Mouse (Mus musculus) T-helper 17 cell (primary cell): Measurements from ENCODE around the gene Ap5z1.

ENCODE experiments used
- in situ Hi-C, 2 experiments: fragments of 300-600 bp; cut with MboI, MseI; formaldehyde crosslinking; loops; 1 replicate in 1 of 2; 2 replicates in 1 of 2; pipeline ENCODE4 v1.15.1; 2025; ENCODE audit warnings: high pct_unique_total_duplicates in 2 of 2

The Ap5z1 gene

GRCm38 (mm10) chr5:142463461-142464454 is at the start of gene Ap5z1:
Gene Ap5z1, plus strand, starts transcription at chr5:142463944.
- in situ Hi-C loops, result no loop called here

- in situ Hi-C loops, result loop anchor here in 1 of 2 experiments (25.0 kb wide), 1 partner anchor 1903 kb away; the partner anchor contains the start of gene Chst12
Measured at GRCm38 (mm10) chr5:142415401-142415800, 48.3 kb upstream of the Ap5z1 start.

GRCm38 (mm10) chr5:142416070-142416775 is 47.5 kb upstream of the Ap5z1 start:
- in situ Hi-C loops, result loop anchor here in 1 of 2 experiments (25.0 kb wide), 1 partner anchor 1904 kb away; the partner anchor contains the start of gene Chst12

DNA sequence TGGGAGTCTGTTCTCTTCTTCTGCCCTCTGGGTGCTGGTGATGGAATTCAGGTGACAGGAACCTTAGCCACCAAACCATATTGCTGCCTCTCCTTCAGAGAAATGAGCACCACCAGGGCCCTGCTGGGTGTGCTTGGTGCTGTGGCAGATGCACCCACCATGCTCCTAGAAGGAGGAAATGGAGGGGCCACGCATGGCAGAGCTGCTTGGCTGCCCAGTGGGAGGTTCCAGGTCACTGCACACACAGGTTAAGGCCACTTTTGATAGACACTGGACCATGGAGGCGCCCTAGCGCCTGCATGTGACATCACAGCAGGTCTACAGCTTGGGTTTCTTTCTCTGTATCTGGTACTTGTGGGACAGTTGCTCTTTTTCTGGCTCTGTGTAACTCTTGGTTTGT is 46.6 kb upstream of the Ap5z1 start:
- in situ Hi-C loops, result loop anchor here in 1 of 2 experiments (25.0 kb wide), 1 partner anchor 1905 kb away; the partner anchor contains the start of gene Chst12

GRCm38 (mm10) chr5:142417876-142418275 is 45.9 kb upstream of the Ap5z1 start:
- in situ Hi-C loops, result loop anchor here in 1 of 2 experiments (25.0 kb wide), 1 partner anchor 1906 kb away; the partner anchor contains the start of gene Chst12

DNA sequence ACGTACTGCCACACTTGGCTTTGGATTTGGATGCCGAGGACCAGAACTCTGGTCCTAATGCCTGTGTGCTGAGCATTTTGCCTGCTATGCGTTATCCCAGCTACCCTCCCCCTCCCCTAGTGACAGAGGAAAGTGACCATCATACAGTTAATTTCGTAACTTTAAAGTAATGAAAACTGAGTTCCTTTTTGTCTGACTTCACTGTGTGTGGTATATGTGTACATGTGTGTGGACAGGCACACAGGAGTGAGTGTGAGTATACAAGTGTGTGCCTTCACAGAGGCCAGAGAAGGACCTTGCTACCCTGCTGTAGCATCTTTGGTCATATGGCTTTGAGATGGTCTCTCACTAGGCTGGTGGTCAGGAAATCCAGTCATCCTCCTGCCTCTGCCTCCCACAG is 45.3 kb upstream of the Ap5z1 start:
- in situ Hi-C loops, result loop anchor here in 1 of 2 experiments (25.0 kb wide), 1 partner anchor 1906 kb away; the partner anchor contains the start of gene Chst12

GRCm38 (mm10) chr5:142420317-142420716 is 43.4 kb upstream of the Ap5z1 start:
- in situ Hi-C loops, result loop anchor here in 1 of 2 experiments (25.0 kb wide), 1 partner anchor 1908 kb away; the partner anchor contains the start of gene Chst12

GRCm38 (mm10) chr5:142420920-142421319 is 42.8 kb upstream of the Ap5z1 start:
- in situ Hi-C loops, result loop anchor here in 1 of 2 experiments (25.0 kb wide), 1 partner anchor 1909 kb away; the partner anchor contains the start of gene Chst12

- in situ Hi-C loops, result loop anchor here in 1 of 2 experiments (25.0 kb wide), 1 partner anchor 1910 kb away; the partner anchor contains the start of gene Chst12
Measured at GRCm38 (mm10) chr5:142421886-142422285, 41.9 kb upstream of the Ap5z1 start.

- in situ Hi-C loops, result loop anchor here in 1 of 2 experiments (25.0 kb wide), 1 partner anchor 1911 kb away; the partner anchor contains the start of gene Chst12
Measured at GRCm38 (mm10) chr5:142423141-142423540, 40.6 kb upstream of the Ap5z1 start.

DNA sequence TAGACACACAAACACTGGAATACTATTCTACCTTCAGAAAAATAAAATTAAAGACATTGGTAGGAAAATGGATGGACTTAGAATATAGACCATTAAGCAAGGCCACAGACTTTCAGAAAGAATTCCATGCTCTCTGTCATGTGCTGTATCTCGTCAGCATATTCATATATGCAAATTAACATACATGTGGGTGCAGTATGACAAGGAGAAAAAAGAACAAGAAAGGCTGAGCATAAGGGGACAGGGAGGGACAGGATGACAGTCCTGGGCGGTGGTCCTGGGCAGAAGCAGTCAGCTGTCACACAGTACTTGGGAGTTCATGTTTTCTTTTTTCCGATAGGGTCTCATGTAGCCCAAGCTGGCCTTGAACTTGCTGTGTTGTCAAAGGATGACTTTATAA is 40.0 kb upstream of the Ap5z1 start:
- in situ Hi-C loops, result loop anchor here in 1 of 2 experiments (25.0 kb wide), 1 partner anchor 1911 kb away; the partner anchor contains the start of gene Chst12

DNA sequence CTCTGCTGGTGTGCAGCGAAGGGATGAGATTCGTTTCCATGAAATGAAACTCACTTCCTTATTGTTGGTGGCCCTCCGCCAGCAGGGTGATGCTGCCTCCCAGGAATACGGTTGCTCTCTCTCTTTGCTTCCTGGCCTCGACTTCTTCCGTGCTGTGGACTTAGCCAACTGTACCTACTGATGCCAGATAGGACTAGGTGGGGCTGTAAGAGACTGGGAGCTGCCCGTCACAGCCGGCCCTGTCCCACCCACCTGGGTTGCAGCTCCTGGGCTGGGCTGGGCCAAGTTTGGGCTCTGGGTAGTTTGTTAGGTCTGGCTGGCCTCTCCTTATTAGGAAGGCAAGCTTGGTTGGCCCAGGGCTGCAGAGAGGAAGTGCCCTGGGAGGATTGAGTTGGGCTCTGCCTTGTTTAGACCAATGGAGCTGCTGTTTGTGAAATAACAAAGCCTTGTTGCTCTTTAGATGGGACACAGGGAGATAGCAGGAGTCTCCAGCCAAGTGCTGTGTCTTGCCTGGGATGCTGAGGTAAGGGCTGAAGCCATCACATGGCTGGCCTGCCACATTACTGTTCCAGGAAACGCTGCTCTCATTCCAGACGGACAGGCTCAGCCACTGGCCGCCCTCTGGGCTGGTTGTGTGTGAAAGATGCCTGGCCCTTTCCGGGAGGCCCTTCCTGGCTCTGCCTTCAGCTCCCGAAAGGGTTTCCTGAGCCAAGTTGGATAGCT is 39.0 kb upstream of the Ap5z1 start:
- in situ Hi-C loops, result loop anchor here in 1 of 2 experiments (25.0 kb wide), 1 partner anchor 1912 kb away; the partner anchor contains the start of gene Chst12

- in situ Hi-C loops, result no loop called here
Measured at GRCm38 (mm10) chr5:142426476-142426875, 37.3 kb upstream of the Ap5z1 start.

DNA sequence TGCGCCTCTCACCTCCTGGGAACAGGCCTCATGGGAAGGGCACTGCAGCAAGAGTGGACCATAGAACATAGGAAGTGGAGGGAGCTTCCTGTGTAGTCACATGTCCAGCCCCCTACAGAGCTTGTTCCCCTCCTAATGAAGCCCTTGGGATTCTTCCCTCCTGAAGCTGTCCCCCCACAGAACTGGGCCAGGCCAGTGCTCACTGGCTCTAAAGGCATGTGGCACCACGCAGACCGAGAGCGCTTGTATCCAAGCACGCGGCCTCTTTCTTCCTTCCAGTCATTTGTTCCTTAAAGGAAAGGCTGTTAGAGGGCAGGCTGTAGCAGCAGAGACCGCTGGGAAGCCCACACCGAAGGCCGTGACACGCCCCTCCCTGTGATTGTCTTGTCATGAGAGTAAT is 35.9 kb upstream of the Ap5z1 start:
- in situ Hi-C loops, result no loop called here

DNA sequence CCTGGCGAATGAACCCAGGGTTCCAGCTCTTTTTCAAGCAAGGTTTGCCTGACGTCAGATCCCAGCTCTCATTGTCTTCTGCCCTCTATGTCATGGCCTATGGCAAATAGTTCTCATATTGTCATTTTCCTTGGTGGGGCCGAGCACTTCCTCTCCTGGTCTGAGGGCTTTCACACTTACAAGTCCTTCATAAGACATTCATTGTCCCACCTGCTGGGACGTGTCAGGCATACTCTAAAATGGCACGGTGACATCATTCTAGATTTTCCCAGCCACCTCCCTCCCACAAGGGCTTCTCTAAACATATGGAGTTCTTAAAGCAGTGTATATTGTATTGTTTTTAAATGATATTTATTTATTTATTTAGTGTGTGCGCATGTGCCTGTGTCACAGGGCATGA is 35.1 kb upstream of the Ap5z1 start:
- in situ Hi-C loops, result no loop called here

GRCm38 (mm10) chr5:142431029-142431428 is 32.7 kb upstream of the Ap5z1 start:
- in situ Hi-C loops, result loop anchor here in 1 of 2 experiments (10.0 kb wide), 1 partner anchor 1686 kb away; no protein-coding TSS in a partner anchor

- in situ Hi-C loops, result loop anchor here in 1 of 2 experiments (10.0 kb wide), 1 partner anchor 1687 kb away; no protein-coding TSS in a partner anchor
Measured at GRCm38 (mm10) chr5:142431811-142432434, 31.8 kb upstream of the Ap5z1 start.

GRCm38 (mm10) chr5:142432695-142433094 is 31.0 kb upstream of the Ap5z1 start:
- in situ Hi-C loops, result loop anchor here in 1 of 2 experiments (10.0 kb wide), 1 partner anchor 1688 kb away; no protein-coding TSS in a partner anchor

GRCm38 (mm10) chr5:142434052-142434451 is 29.7 kb upstream of the Ap5z1 start:
- in situ Hi-C loops, result loop anchor here in 1 of 2 experiments (10.0 kb wide), 1 partner anchor 1689 kb away; no protein-coding TSS in a partner anchor

- in situ Hi-C loops, result loop anchor here in 1 of 2 experiments (10.0 kb wide), 1 partner anchor 1691 kb away; no protein-coding TSS in a partner anchor
Measured at GRCm38 (mm10) chr5:142435736-142436135, 28.0 kb upstream of the Ap5z1 start.
